Mouse (Mus musculus) kidney, postnatal 10 days (tissue): Measurements from ENCODE around the gene Traf3ip3.

ENCODE experiments used
- DNase-seq: peaks from one replicate; pipeline ENCODE4 v3.0.0; 2021; ENCODE audit warnings: mixed read lengths

The Traf3ip3 gene

GRCm38 (mm10) chr1:193203821-193204220 lies 2.3 kb upstream of the Traf3ip3 start:
- no peak for DNase-seq

GRCm38 (mm10) chr1:193200640-193201382 lies 692 bp downstream of the Traf3ip3 start:
- no peak for DNase-seq

GRCm38 (mm10) chr1:193198312-193198711 lies 3.2 kb downstream of the Traf3ip3 start:
- no peak for DNase-seq

- no peak for DNase-seq
These were observed 3.9 kb downstream of the Traf3ip3 start for GRCm38 (mm10) chr1:193197494-193198205.

- DNase-seq: no peak
These were observed 6.2 kb downstream of the Traf3ip3 start for GRCm38 (mm10) chr1:193195169-193195810.

GRCm38 (mm10) chr1:193194416-193195140 lies 6.9 kb downstream of the Traf3ip3 start:
- no peak for DNase-seq

- DNase-seq: no peak
These were observed 9.7 kb downstream of the Traf3ip3 start for GRCm38 (mm10) chr1:193191675-193192283.

- no peak for DNase-seq
These were observed 11.7 kb downstream of the Traf3ip3 start for GRCm38 (mm10) chr1:193189771-193190170.

GRCm38 (mm10) chr1:193189151-193189621 lies 12.3 kb downstream of the Traf3ip3 start:
- peak; percentile 65 for DNase-seq

GRCm38 (mm10) chr1:193188257-193188656 lies 13.2 kb downstream of the Traf3ip3 start:
- DNase-seq: no peak

GRCm38 (mm10) chr1:193181104-193181503 lies 20.4 kb downstream of the Traf3ip3 start:
- DNase-seq: no peak

GRCm38 (mm10) chr1:193174143-193174733 lies 27.3 kb downstream of the Traf3ip3 start:
- DNase-seq: no peak

GRCm38 (mm10) chr1:193173810-193174129 lies 27.7 kb downstream of the Traf3ip3 start:
- no peak for DNase-seq

- DNase-seq: peak; percentile 97
These were observed 28.3 kb downstream of the Traf3ip3 start for GRCm38 (mm10) chr1:193172991-193173809.

- no peak for DNase-seq
These were observed 31.6 kb downstream of the Traf3ip3 start for GRCm38 (mm10) chr1:193169856-193170255.

- no peak for DNase-seq
These were observed 32.3 kb downstream of the Traf3ip3 start for GRCm38 (mm10) chr1:193169228-193169627.

- DNase-seq: no peak
These were observed 33.8 kb downstream of the Traf3ip3 start, which contains the start of gene A130010J15Rik for GRCm38 (mm10) chr1:193167746-193168145. A130010J15Rik (plus strand) TSS chr1:193168046.

- peak; percentile 76 for DNase-seq
These were observed 41.0 kb downstream of the Traf3ip3 start for GRCm38 (mm10) chr1:193160317-193161032.

GRCm38 (mm10) chr1:193159613-193160012 lies 41.9 kb downstream of the Traf3ip3 start:
- no peak for DNase-seq

- DNase-seq: no peak
These were observed 42.3 kb downstream of the Traf3ip3 start for GRCm38 (mm10) chr1:193159163-193159562.
